Mouse (Mus musculus): ENCODE measurements at regions not wholly inside any gene's neighbourhood (a gene's known extent, or its start where the extent isn't known, plus 50 kb on each side); places are given as distances from the start of the nearest gene placed in this dataset.

GRCm38 (mm10) chr12:107027842-107028549 lies 460.4 kb upstream of the 3110018I06Rik start:
- Histone ChIP-seq H3K27ac (ENCODE audit: control insufficient read depth, low read depth, low read length) (no peak overlapping the region), H3K36me3 (ENCODE audit: control insufficient read depth in 1 of 2, insufficient read depth in 2 of 2, low read length in 2 of 2) (no peaks in the 10 kb centered on the region), H3K9me3 (replicated peaks; ENCODE audit: insufficient read depth, low read length) (no peaks in the 10 kb centered on the region), H3K27me3 (ENCODE audit: control insufficient read depth in 1 of 2, insufficient read depth in 2 of 2, low read length in 2 of 2) (no peaks in the 10 kb centered on the region), H3K9ac (ENCODE audit: control insufficient read depth, low read depth, low read length, poor library complexity, severe bottlenecking) (no peak overlapping the region), H3K4me1 (ENCODE audit: control insufficient read depth in 1 of 2, insufficient read depth in 2 of 2, low read length in 2 of 2) (no peaks in the 10 kb centered on the region), H3K4me3 (ENCODE audit: control insufficient read depth in 1 of 2, insufficient read depth in 1 of 2, low read depth in 2 of 2, low read length in 2 of 2) (no peak overlapping the region), H3K79me2 (ENCODE audit: control insufficient read depth, insufficient read depth, low read length, poor library complexity) (no peaks in the 10 kb centered on the region)
- DNase-seq (ENCODE audit: low read depth, low spot score), result no peak
- no peak for TF ChIP-seq TCF12 (IDR thresholded peaks at IDR 0.05; ENCODE audit: low read depth, low read length)

GRCm38 (mm10) chr12:107028985-107029384 lies 459.4 kb upstream of the 3110018I06Rik start:
- Histone ChIP-seq H3K79me2 (ENCODE audit: control insufficient read depth, insufficient read depth, low read length, poor library complexity) (no peaks in the 10 kb centered on the region), H3K4me1 (ENCODE audit: control insufficient read depth in 1 of 2, insufficient read depth in 2 of 2, low read length in 2 of 2) (no peaks in the 10 kb centered on the region), H3K9me3 (replicated peaks; ENCODE audit: insufficient read depth, low read length) (no peaks in the 10 kb centered on the region), H3K4me3 (ENCODE audit: control insufficient read depth in 1 of 2, insufficient read depth in 1 of 2, low read depth in 2 of 2, low read length in 2 of 2) (no peak overlapping the region), H3K36me3 (ENCODE audit: control insufficient read depth in 1 of 2, insufficient read depth in 2 of 2, low read length in 2 of 2) (no peaks in the 10 kb centered on the region), H3K27ac (ENCODE audit: control insufficient read depth, low read depth, low read length) (no peak overlapping the region), H3K9ac (ENCODE audit: control insufficient read depth, low read depth, low read length, poor library complexity, severe bottlenecking) (no peak overlapping the region), H3K27me3 (ENCODE audit: control insufficient read depth in 1 of 2, insufficient read depth in 2 of 2, low read length in 2 of 2) (no peaks in the 10 kb centered on the region)
- TF ChIP-seq ZKSCAN1 (IDR thresholded peaks at IDR 0.05; ENCODE audit: low read depth, low read length) (no peak), ZNF384 (IDR thresholded peaks at IDR 0.05; ENCODE audit: low read depth, low read length) (no peak), NELFE (IDR thresholded peaks at IDR 0.05; ENCODE audit: low read depth, low read length) (no peak), CTCF (IDR thresholded peaks at IDR 0.05 in 2 of 3, conservative IDR thresholded peaks at IDR 0.05 in 1 of 3; ENCODE audit: control insufficient read depth in 1 of 3, insufficient read depth in 1 of 3, low read depth in 2 of 3, low read length in 3 of 3, poor library complexity in 1 of 3, severe bottlenecking in 1 of 3) (no peak), EP300 (IDR thresholded peaks at IDR 0.05; ENCODE audit: low read depth in 1 of 2, low read length in 2 of 2) (no peak), UBTF (IDR thresholded peaks at IDR 0.05; ENCODE audit: borderline replicate concordance, insufficient read depth, low read depth, low read length) (no peak), SIN3A (IDR thresholded peaks at IDR 0.05; ENCODE audit: low read length) (no peak), NRF1 (IDR thresholded peaks at IDR 0.05; ENCODE audit: insufficient read depth, low read depth, low read length, poor library complexity, severe bottlenecking) (no peak), USF2 (IDR thresholded peaks at IDR 0.05; ENCODE audit: borderline replicate concordance in 1 of 2, insufficient read depth in 1 of 2, low read depth in 1 of 2, low read length in 2 of 2) (no peak), HCFC1 (IDR thresholded peaks at IDR 0.05; ENCODE audit: low read depth, low read length) (no peak), JUND (IDR thresholded peaks at IDR 0.05; ENCODE audit: low read depth, low read length) (no peak), MEF2A (IDR thresholded peaks at IDR 0.05; ENCODE audit: extremely low read depth, insufficient replicate concordance, low read depth, low read length, poor library complexity, severe bottlenecking) (no peak), ZC3H11A (IDR thresholded peaks at IDR 0.05; ENCODE audit: low read depth, low read length) (no peak), MXI1 (IDR thresholded peaks at IDR 0.05; ENCODE audit: low read depth, low read length) (no peak), ETS1 (IDR thresholded peaks at IDR 0.05; ENCODE audit: low read depth, low read length) (no peak)
- DNase-seq (ENCODE audit: low read depth, low spot score), result no peak
